Mouse (Mus musculus) lung, adult 2 months (tissue): ENCODE data around the gene Relt.

Source experiments
- CTCF ChIP-seq: fragments of 200-500 bp; IDR thresholded peaks from 2 replicates; pipeline ENCODE4 v1.5.1; 2011; ENCODE audit warnings: mild to moderate bottlenecking, low read length, control low read depth; ENCODE audit not compliant: insufficient read depth
- POLR2A ChIP-seq: fragments of 200-500 bp; IDR thresholded peaks from 2 replicates; pipeline ENCODE4 v1.6.1; 2011; ENCODE audit warnings: low read depth, mild to moderate bottlenecking, control low read depth, low read length, borderline replicate concordance; ENCODE audit errors: extremely low read depth

GRCm38 (mm10) chr7:100911246-100911770 lies 48.1 kb upstream of the Relt start:
- no peak for TF ChIP-seq CTCF
- no peak for TF ChIP-seq POLR2A
